Mouse (Mus musculus) small intestine, adult 2 months (tissue): ENCODE data around the gene Med12.

Experiments used
- CTCF ChIP-seq: fragments of 200-500 bp; IDR thresholded peaks from 2 replicates; pipeline ENCODE4 v1.5.1; 2012; ENCODE audit warnings: low read depth, mild to moderate bottlenecking, control low read depth, inconsistent platforms, low read length, moderate library complexity, mixed read lengths; ENCODE audit not compliant: insufficient replicate concordance, insufficient read length; ENCODE audit errors: extremely low read depth
- POLR2A ChIP-seq: fragments of 200-500 bp; IDR thresholded peaks from 2 replicates; pipeline ENCODE4 v1.6.1; 2012; ENCODE audit warnings: low read depth, mild to moderate bottlenecking, control low read depth, inconsistent platforms, low read length, moderate library complexity

DNA sequence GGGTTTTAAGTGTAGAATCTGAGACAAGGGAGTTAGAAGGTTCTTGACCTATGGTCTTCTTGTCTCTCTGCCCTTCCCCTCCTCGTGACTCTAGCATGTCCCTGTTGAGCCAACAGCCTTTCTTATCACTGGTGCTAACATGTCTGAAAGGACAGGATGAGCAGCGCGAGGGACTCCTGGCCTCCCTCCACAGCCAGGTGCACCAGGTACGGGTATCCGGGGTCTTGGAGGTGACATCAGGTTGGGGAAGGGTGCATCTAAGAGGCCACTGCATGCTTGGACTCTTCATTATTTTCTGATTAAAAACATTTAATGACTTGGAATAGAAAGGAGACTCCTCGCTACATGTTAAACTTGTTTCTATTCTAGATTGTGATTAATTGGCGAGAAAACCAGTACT, 15.2 kb downstream of the Med12 start:
- TF ChIP-seq CTCF (no peak), POLR2A (no peak)
